Mouse (Mus musculus) lung, embryonic 15.5 days (tissue): Measurements from ENCODE around the gene Gm12845. TPM values are rescaled to one million over a fixed set of nuclear protein-coding genes. Genes with fewer than 3 reads are reported as not detected.
A peak's percentile ranks its signal among the peaks of the same experiment; 100 is the strongest.

Experiments
- ATAC-seq: fragments of 200-750 bp; cut with Nextera tagmentation; 2 replicates; pipeline ENCODE4 v1.8.0; 2017; ENCODE audit warnings: moderate number of reproducible peaks, borderline replicate concordance; ENCODE audit not compliant: low FRiP score, low TSS enrichment; ENCODE audit errors: extremely low read depth
- H3K27ac ChIP-seq: fragments of 300-500 bp; sonication (generic); 2 replicates; pipeline ENCODE4 v1.5.1; 2015; ENCODE audit warnings: moderate library complexity, mild to moderate bottlenecking, inconsistent platforms
- H3K27me3 ChIP-seq: fragments of 300-500 bp; sonication (generic); 2 replicates; pipeline ENCODE4 v1.6.1; 2015; ENCODE audit warnings: inconsistent platforms
- H3K36me3 ChIP-seq: fragments of 300-500 bp; sonication (generic); 2 replicates; pipeline ENCODE4 v1.6.1; 2015; ENCODE audit warnings: inconsistent platforms
- H3K4me1 ChIP-seq: fragments of 300-500 bp; sonication (generic); 2 replicates; pipeline ENCODE4 v1.6.1; 2015; ENCODE audit warnings: inconsistent platforms
- H3K4me2 ChIP-seq: fragments of 300-500 bp; sonication (generic); 2 replicates; pipeline ENCODE4 v1.6.1; 2015; ENCODE audit warnings: inconsistent platforms, mild to moderate bottlenecking, moderate library complexity
- H3K4me3 ChIP-seq: fragments of 300-500 bp; sonication (generic); 2 replicates; pipeline ENCODE4 v1.5.1; 2015; ENCODE audit warnings: mild to moderate bottlenecking, inconsistent platforms
- H3K9ac ChIP-seq: fragments of 300-500 bp; sonication (generic); 2 replicates; pipeline ENCODE4 v1.6.1; 2015; ENCODE audit warnings: inconsistent platforms
- H3K9me3 ChIP-seq: fragments of 300-500 bp; sonication (generic); 2 replicates; pipeline ENCODE4 v1.6.1; 2016; ENCODE audit warnings: inconsistent platforms
- WGBS: fragments of 180-500 bp; shearing (Covaris S2); methylation state at CpG from one replicate; pipeline ENCODE4 v1.1.7; 2015; 5-methylcytosine and 5-hydroxymethylcytosine counted together
- polyA plus RNA-seq: library from polyadenylated mRNA; unstranded; fragments of >200 nt; fragmentation: Nextera tagmentation; extraction: Ambion mirVana; gene quantifications from 2 replicates; pipeline ENCODE4 v1.2.1, GENCODE M21; 2015

The Gm12845 gene
- polyA plus RNA-seq, result not detected in 2 replicates

DNA sequence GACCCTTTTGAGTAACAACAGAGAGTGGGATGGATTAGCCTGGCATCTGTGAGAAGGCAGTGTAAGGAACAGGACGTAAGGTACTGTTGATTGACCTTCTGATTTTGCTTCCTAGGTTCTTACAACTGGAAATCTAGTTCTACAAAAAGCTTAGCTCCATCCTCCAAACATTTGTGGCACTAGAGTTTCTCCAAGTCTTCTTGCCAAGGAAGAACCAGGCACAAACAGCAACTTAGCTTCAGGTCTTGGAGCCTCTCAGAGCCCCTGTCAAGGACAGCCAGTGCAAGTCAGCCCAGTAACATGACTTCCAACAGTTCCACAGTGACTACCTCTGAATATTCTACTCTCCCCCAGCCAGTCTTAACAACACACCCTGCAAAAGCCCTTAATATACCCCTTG lies at the start of gene Gm12845:
Gene Gm12845 (plus strand): TSS at position 301 of the 400 bp plus-strand sequence.
- Histone ChIP-seq H3K4me1 (no peaks in the 10 kb centered on the region), H3K27me3 (no peaks in the 10 kb centered on the region), H3K4me2 (no peak within 1 kb of the TSS), H3K36me3 (no peaks in the 10 kb centered on the region), H3K4me3 (no peak within 1 kb of the TSS), H3K27ac (no peak within 1 kb of the TSS), H3K9me3 (no peaks in the 10 kb centered on the region), H3K9ac (no peak within 1 kb of the TSS)
- ATAC-seq, result no peak
- WGBS, result 81% methylated on average over 1 of the region's 1 CpGs

DNA sequence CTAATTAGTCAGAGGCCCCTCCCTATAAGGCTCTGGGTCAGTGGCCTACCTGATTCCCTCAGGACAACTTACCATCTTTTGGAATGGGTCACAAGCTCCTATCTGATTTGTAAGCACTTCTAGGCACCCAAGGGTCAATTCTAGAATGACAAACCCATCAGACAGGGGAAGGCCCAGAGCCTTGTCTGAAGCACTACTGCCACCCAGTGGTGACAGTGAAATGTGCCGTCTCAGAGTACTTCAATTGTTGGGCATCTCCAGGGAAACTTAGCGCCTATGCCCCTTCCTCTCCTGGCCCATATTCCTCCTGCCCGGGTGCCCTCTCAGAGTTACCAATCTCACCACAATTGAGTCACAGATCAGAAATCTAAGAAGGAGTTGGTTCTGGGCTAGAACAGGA lies 47.3 kb upstream of the Gm12845 start:
- no peaks in the 10 kb centered on the region for H3K27me3 ChIP-seq
- ATAC-seq, result no peak
- WGBS, result 13% methylated on average over 3 of the region's 3 CpGs
- H3K27ac ChIP-seq, result no peak overlapping the region
- no peaks in the 10 kb centered on the region for H3K9me3 ChIP-seq
- H3K4me3 ChIP-seq, result no peak overlapping the region
- peaks cover 79% of the 10 kb centered on the region for H3K36me3 ChIP-seq
- no peak overlapping the region for H3K9ac ChIP-seq
- H3K4me1 ChIP-seq, result peaks cover 11% of the 10 kb centered on the region
- H3K4me2 ChIP-seq, result no peak overlapping the region

DNA sequence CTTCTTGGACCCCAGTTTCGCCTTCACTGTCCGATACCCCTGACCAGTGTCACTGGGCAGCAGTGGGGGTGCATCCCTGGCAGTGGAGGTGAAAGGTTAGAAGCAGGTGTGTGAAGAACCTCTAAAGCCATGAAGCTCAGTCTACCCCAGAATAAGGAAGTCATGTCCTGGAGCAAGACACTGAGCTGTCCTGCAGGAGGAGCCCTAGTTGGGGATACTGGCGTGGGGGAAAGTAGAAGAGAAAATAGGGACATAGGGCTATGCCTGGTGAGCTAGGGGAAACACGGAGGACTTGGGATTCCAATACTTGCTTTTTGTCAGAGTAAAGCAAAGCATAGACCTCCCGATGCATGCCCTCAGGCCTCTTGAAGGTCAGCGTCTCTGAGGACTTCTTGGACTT lies 43.2 kb upstream of the Gm12845 start:
- H3K27ac ChIP-seq, result no peak overlapping the region
- ATAC-seq, result no peak
- H3K4me1 ChIP-seq, result peaks cover 11% of the 10 kb centered on the region
- peaks cover 45% of the 10 kb centered on the region for H3K36me3 ChIP-seq
- H3K9me3 ChIP-seq, result no peaks in the 10 kb centered on the region
- peak overlapping the region; percentile 51 for H3K4me3 ChIP-seq
- H3K4me2 ChIP-seq, result peak overlapping the region; percentile 69
- H3K9ac ChIP-seq, result no peak overlapping the region
- 81% methylated on average over 6 of the region's 6 CpGs for WGBS
- no peaks in the 10 kb centered on the region for H3K27me3 ChIP-seq

DNA sequence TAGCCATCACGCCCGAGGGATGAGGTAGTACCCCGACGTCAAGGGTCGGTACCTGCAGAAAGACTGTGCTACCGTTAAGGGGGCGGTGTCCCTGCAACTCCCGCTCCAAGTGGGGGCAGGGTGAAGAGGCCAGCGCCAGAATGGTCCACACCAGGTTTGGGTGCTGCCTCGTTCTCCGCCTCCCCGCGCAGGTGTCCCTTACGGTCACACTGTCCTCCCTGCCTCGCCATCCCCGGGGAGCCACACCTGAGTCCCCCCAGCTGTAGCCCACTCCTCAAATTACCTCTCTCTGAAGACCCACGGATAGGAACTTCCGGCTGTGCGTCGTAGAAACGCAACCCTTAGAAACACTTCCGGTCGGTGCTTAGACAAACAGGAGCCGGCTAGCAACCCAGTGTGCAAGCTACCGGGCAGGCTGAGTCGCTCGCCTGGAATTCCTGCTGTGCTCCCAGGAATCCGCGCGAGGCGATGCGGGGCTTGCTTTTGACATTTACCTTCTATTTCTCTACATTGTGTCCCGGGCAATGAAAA lies 42.2 kb upstream of the Gm12845 start, which contains the start of gene Dmap1:
Gene Dmap1 (minus strand): TSS at position 343 of the 531 bp plus-strand sequence.
- no peaks in the 10 kb centered on the region for H3K9me3 ChIP-seq
- H3K36me3 ChIP-seq, result peaks cover 34% of the 10 kb centered on the region
- ATAC-seq, result peak; percentile 85; the same call in 1 of the 2 replicates
- H3K27me3 ChIP-seq, result no peaks in the 10 kb centered on the region
- peak within 1 kb of the TSS; percentile 69 for H3K4me2 ChIP-seq
- no peak within 1 kb of the TSS for H3K27ac ChIP-seq
- WGBS, result under 1% methylated on average over 33 of the region's 33 CpGs
- peak within 1 kb of the TSS; percentile 51 for H3K4me3 ChIP-seq
- peak within 1 kb of the TSS; percentile 51 for H3K9ac ChIP-seq
- peaks cover 11% of the 10 kb centered on the region for H3K4me1 ChIP-seq

DNA sequence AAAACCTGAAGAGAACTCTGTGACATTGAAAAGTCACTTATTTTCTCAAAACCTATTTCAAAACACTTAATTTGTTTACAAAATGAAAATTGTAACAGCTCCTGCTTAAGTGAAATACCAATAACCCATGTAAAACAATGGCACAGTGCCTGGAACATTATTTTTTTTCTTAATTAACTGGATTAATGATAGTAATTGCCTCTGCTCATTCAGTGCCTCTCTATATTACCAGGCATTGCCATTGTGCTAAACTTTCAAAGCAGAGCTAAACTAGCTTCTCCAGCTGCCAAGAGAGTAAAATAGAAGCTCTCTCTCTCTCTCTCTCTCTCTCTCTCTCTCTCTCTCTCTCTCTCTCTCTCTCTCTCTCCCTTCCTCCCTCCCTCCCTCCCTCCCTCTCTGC lies 41.7 kb upstream of the Gm12845 start:
- Histone ChIP-seq H3K36me3 (peaks cover 30% of the 10 kb centered on the region), H3K4me1 (peaks cover 11% of the 10 kb centered on the region), H3K9me3 (no peaks in the 10 kb centered on the region), H3K27me3 (no peaks in the 10 kb centered on the region), H3K9ac (peak overlapping the region; percentile 51), H3K4me2 (peak overlapping the region; percentile 69), H3K4me3 (peak overlapping the region; percentile 51), H3K27ac (no peak overlapping the region)
- no peak for ATAC-seq

DNA sequence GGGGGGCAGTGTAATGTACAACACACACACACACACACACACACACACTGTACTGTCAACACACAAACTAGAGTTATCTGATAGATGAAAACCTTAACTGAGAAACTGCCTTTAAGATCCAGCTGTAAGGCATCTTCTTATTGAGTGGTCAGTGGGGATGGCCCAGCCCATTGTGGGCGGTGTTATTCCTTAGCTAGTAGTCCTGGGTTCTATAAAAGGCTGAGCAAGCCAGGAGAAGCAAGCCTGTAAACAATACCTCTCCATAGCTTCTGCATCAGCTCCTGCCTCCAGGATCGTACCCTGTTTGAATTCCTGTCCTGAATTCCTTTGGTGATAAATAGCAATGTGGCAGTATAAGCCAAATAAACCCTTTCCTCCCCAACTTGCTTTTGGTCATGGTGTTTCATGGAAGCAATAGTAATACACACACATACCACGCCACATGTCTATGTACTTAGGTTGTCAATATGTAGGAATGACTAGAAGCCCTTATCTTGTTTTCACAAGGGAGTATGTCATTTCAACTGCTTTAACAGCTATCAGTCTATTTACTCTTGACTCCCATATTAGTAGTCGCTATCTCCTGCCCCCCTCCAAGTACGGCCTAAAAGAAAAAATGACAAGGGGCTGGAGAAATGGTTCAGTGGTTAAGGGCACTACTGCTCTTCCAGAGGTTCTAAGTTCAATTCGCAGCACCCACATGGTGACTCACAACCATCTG lies 41.0 kb upstream of the Gm12845 start:
- no peak overlapping the region; the same call in 1 of the 2 replicates for H3K4me2 ChIP-seq
- 57% methylated on average over 6 of the region's 6 CpGs for WGBS
- no peak overlapping the region for H3K4me3 ChIP-seq

DNA sequence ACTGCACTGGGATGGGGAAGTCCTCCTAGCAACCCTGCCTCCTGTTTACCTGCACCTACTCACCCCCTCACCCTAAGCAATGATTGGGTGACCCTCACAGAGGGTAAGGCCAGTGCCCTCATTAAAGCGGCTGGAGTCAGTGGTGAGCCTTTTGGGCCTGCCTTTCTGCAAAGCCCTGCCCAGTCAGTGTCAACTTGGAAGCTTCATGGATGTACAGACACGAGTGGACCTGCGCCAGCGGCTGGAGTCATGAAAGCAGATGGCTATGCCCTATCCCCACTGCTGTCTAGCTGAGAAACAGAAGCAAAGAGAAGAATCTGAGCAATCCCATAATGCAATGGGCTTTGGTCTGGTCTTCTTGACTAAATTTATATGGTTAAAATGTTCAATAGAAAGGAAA lies 37.9 kb upstream of the Gm12845 start:
- Histone ChIP-seq H3K27me3 (no peaks in the 10 kb centered on the region), H3K4me1 (peaks cover 2% of the 10 kb centered on the region), H3K36me3 (no peaks in the 10 kb centered on the region), H3K4me2 (no peak overlapping the region), H3K27ac (no peak overlapping the region), H3K4me3 (no peak overlapping the region), H3K9me3 (no peaks in the 10 kb centered on the region), H3K9ac (no peak overlapping the region)
- WGBS, result 81% methylated on average over 4 of the region's 4 CpGs
- ATAC-seq, result no peak

More for the DNA sequence above, 41.0 kb upstream of the Gm12845 start:
- Histone ChIP-seq H3K27me3 (no peaks in the 10 kb centered on the region), H3K27ac (no peak overlapping the region), H3K9me3 (no peaks in the 10 kb centered on the region), H3K4me1 (peaks cover 11% of the 10 kb centered on the region), H3K9ac (no peak overlapping the region), H3K36me3 (peaks cover 24% of the 10 kb centered on the region)
- no peak; the same call in 1 of the 2 replicates for ATAC-seq

DNA sequence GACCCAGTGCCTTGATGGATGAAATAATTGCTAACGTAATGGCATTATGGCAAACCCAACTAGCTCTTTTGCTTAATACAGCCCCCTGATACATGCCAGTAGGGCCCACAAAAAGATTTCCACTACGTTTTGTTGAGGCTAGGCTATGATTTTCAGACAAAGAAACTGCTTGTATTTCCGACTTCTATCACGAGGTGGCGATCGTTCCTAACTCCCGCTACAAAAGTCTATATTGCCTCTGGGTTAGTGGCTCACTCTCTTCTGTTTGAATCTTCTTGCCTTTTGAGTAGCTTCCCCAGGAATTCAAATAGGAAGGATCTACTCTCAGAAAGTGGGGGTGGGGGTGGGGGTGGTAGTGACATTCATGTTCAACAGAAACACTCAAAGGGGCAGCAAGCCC lies 18.9 kb upstream of the Gm12845 start:
- Histone ChIP-seq H3K9ac (no peak overlapping the region), H3K36me3 (no peaks in the 10 kb centered on the region), H3K27ac (no peak overlapping the region), H3K4me3 (no peak overlapping the region), H3K9me3 (no peaks in the 10 kb centered on the region), H3K4me1 (0 out of 2 replicates have a peak, but pooled peaks cover 4% of the 10 kb centered on the region), H3K27me3 (no peaks in the 10 kb centered on the region), H3K4me2 (no peak overlapping the region)
- no peak for ATAC-seq
- WGBS, result 3% methylated on average over 7 of the region's 7 CpGs

DNA sequence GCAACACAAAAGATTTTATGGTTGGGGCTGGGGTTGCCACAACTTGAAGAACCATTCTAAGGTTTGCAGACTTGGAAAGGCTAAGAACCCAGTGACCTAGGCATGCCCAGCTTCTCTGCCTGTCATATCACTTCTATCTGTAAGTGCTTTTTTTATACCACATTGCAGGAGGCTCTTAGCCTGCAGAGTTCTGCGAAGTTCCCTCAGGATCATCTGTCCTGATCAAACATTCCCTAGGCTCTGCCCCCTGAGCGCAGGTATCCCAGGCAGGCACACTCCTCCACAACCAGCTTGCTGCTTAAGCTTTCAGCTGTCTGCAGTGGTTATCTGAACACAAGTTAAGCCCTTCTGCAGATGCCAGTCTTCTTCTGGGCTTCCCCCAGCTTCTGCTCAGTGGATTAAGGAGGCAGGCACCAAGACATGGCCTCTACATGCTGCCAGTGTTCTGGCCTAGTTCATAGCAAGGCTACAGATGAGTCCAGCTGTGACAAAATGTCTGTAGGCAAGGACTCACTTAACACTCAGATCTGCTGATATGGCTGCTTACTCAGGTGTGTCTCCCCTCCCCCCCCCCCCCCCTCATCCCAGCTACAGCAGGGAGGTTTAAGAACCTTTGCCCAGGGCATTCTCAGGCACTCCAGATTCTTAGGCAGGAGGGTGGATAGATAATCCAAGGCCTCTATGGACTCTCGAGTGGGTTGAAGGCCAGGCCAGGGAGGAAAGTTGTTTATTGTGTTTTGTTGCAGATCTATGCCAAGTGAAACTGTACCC lies 15.2 kb upstream of the Gm12845 start:
- no peak overlapping the region for H3K4me3 ChIP-seq
- no peaks in the 10 kb centered on the region for H3K27me3 ChIP-seq
- no peak overlapping the region for H3K9ac ChIP-seq
- ATAC-seq, result no peak
- H3K4me2 ChIP-seq, result no peak overlapping the region
- no peaks in the 10 kb centered on the region for H3K9me3 ChIP-seq
- H3K27ac ChIP-seq, result peak overlapping the region; percentile 26; the same call in 1 of the 2 replicates
- WGBS, result 43% methylated on average over 3 of the region's 3 CpGs
- no peaks in the 10 kb centered on the region for H3K36me3 ChIP-seq
- H3K4me1 ChIP-seq, result 0 out of 2 replicates have a peak, but pooled peaks cover 4% of the 10 kb centered on the region

DNA sequence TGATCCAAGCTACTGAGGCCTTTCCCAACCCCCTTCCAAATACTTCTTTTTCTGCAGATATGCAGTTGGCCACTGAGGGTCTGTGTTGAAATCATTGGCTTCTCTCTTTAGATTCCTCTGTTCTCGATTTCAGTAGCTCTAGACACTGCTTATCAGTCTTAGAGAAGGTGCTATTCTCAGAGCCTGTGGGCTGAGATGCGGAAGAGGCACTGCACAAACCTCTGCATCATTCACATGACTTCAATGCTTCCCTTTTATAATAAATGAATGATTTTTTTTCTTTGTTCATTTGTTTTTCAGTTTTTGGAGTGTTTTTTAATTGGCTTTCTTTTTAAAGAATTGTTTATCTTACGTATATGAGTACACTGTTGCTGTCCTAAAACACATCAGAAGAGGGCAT lies 11.9 kb upstream of the Gm12845 start:
- H3K27ac ChIP-seq, result no peak overlapping the region
- no peak overlapping the region for H3K9ac ChIP-seq
- no peak overlapping the region for H3K4me3 ChIP-seq
- H3K36me3 ChIP-seq, result no peaks in the 10 kb centered on the region
- H3K27me3 ChIP-seq, result no peaks in the 10 kb centered on the region
- 69% methylated on average over 3 of the region's 3 CpGs for WGBS
- ATAC-seq, result no peak
- no peaks in the 10 kb centered on the region for H3K9me3 ChIP-seq
- H3K4me2 ChIP-seq, result no peak overlapping the region
- 0 out of 2 replicates have a peak, but pooled peaks cover 4% of the 10 kb centered on the region for H3K4me1 ChIP-seq

DNA sequence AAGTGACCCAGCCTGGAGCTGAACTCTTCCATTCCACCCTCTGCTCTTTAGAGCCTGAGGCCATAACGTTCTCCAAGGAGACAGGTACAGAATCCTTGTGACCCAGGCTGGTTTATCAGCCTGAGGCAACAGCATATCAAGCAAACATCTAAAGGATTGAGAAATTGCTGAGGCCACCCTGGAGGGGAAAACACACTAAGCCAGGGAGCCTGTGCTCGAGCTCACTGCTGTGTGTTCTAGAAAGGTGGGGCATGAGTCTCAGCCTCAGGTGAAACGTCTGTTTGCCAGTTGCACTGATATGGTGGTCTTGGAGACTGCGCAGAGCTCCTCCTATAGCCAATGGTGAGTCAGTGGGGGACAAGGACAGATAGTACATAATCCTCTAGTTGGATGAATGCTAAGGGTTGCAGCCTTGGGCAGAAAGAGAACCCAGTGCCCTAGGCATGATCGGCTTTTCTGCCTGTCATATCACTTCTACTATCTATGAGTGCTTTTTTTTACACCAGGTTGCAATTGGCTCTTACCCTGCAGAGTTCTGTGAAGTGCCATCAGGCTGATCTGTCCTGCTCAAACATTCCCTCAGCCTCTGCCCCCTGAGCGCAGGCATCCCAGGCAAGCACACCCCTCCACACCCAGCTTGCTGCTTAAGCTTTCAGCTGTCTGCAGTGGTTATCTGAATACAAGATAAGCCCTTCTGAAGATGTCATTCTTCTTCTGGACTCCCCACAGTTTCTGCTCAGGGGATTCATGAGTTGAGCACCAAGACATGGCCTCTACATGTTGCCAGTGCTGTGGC lies 10.7 kb upstream of the Gm12845 start:
- no peak overlapping the region for H3K27ac ChIP-seq
- no peaks in the 10 kb centered on the region for H3K36me3 ChIP-seq
- no peak overlapping the region for H3K4me3 ChIP-seq
- no peaks in the 10 kb centered on the region for H3K9me3 ChIP-seq
- no peak overlapping the region for H3K4me2 ChIP-seq
- 46% methylated on average over 6 of the region's 6 CpGs for WGBS
- H3K27me3 ChIP-seq, result no peaks in the 10 kb centered on the region
- H3K4me1 ChIP-seq, result 0 out of 2 replicates have a peak, but pooled peaks cover 4% of the 10 kb centered on the region
- no peak overlapping the region for H3K9ac ChIP-seq
- no peak for ATAC-seq
